Mouse (Mus musculus) lung, postnatal 14 days (tissue): ENCODE results near the gene Rbm11.
A peak's percentile ranks its signal among the peaks of the same experiment; 100 is the strongest.

Source experiments
- DNase-seq: peaks from one replicate; pipeline ENCODE4 v3.0.0; 2021

Gene Rbm11

GRCm38 (mm10) chr16:75592671-75593500 lies at the start of gene Rbm11:
Rbm11 (plus strand) TSS chr16:75592844.
- peak; percentile 77 for DNase-seq

- DNase-seq = no peak
Observed at GRCm38 (mm10) chr16:75545310-75545709, 47.3 kb upstream of the Rbm11 start.

GRCm38 (mm10) chr16:75562910-75563309 lies 29.7 kb upstream of the Rbm11 start:
- no peak for DNase-seq

- DNase-seq = no peak
Observed at GRCm38 (mm10) chr16:75582279-75582678, 10.4 kb upstream of the Rbm11 start.

GRCm38 (mm10) chr16:75585961-75586360 lies 6.7 kb upstream of the Rbm11 start, which contains the start of gene Lipi:
Lipi (minus strand) TSS chr16:75586061.
- DNase-seq = no peak

- DNase-seq = no peak
Observed at GRCm38 (mm10) chr16:75586466-75586865, 6.2 kb upstream of the Rbm11 start.

GRCm38 (mm10) chr16:75593501-75594183 lies 998 bp downstream of the Rbm11 start:
- no peak for DNase-seq

- no peak for DNase-seq
Observed at GRCm38 (mm10) chr16:75606415-75606814, 13.8 kb downstream of the Rbm11 start.

GRCm38 (mm10) chr16:75612561-75612960 lies 19.9 kb downstream of the Rbm11 start:
- DNase-seq = no peak

GRCm38 (mm10) chr16:75617651-75618349 lies 25.2 kb downstream of the Rbm11 start:
- DNase-seq = peak; percentile 46

- no peak for DNase-seq
Observed at GRCm38 (mm10) chr16:75627862-75628261, 35.2 kb downstream of the Rbm11 start.
